Mouse (Mus musculus): ENCODE measurements around the gene Bloc1s6. TPM values are rescaled to one million over a fixed set of nuclear protein-coding genes. Genes with fewer than 3 reads are reported as not detected.

Gene Bloc1s6
- polyA plus RNA-seq, 1 experiment from 2014 or later = 42.8 TPM

DNA sequence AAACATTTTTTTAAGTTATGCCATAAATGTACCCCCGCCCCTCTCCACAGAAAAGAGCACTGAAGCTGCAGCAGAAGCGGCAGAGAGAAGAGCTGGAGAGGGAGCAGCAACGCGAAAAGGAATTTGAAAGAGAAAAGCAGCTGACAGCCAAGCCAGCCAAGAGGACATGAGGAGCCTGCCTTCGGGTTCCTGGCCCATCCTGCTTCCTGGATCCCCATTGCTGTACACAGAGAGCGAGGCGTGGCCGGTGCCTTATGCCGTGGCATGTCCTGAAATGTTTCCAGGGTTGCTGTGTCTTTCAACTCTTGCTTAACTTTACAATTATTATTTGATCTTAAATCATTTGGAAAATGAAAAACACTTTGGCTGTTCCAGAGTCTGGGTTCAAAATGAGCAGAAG, 8.2 kb downstream of the Bloc1s6 start:
- H3K9ac ChIP-seq (ENCODE audit: low read depth, low read length) = no peak overlapping the region
- H3K27me3 ChIP-seq (replicated peaks; ENCODE audit: control insufficient read depth, insufficient read depth, low read length) = no peaks in the 10 kb centered on the region
- ATAC-seq (replicated peaks; ENCODE audit: low FRiP score) (no peak), DNase-seq (ENCODE audit: low spot score) (no peak)
- H3K36me3 ChIP-seq (ENCODE audit: control insufficient read depth, insufficient read depth, low read length) = peaks cover 3% of the 10 kb centered on the region; the same call in 1 of the 2 replicates
- no peaks in the 10 kb centered on the region for H3K4me1 ChIP-seq (replicated peaks; ENCODE audit: control insufficient read depth, insufficient read depth, low read length)
- 85% methylated on average over 9 of the region's 9 CpGs for WGBS
- no peak overlapping the region for H3K4me2 ChIP-seq
- no peak overlapping the region for H3K27ac ChIP-seq (ENCODE audit: low read depth, low read length)
- no peak overlapping the region for H3K4me3 ChIP-seq (ENCODE audit: low read depth, low read length)
- H3K9me3 ChIP-seq (ENCODE audit: control insufficient read depth, low read length) = no peaks in the 10 kb centered on the region

DNA sequence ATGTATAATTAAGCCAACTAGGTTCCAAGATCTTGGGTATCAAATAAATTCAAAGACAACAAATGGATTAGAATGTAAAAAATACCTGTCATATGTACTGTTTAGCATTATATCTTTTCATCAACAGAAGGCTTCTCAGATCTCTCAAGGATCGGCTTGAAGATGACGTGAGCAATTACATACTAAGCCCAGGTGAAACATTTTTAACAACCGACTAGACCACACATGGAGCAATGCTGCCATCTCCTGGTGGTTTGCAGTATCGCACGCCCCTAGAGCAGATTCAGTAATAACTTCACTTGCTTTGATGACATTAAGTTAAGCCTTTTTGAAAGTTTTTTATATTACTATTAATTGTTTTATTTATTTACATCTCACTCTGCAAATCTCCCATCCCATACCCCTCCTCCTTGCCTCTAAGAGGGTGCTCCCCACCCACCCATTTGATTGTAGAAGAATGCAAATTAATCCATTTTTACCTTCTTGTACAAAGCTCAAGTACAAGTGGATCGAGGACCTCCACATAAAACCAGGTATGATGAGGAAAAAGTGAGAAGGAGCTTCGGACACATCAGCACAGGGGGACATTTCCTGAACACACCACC, 15.5 kb downstream of the Bloc1s6 start:
- H3K4me2 ChIP-seq = no peak overlapping the region
- no peaks in the 10 kb centered on the region for H3K9me3 ChIP-seq (ENCODE audit: control insufficient read depth, low read length)
- ATAC-seq (replicated peaks; ENCODE audit: low FRiP score) (no peak), DNase-seq (ENCODE audit: low spot score) (peak; percentile 43)
- no peaks in the 10 kb centered on the region for H3K36me3 ChIP-seq (ENCODE audit: control insufficient read depth, insufficient read depth, low read length)
- no peaks in the 10 kb centered on the region for H3K27me3 ChIP-seq (replicated peaks; ENCODE audit: control insufficient read depth, insufficient read depth, low read length)
- no peak overlapping the region for H3K4me3 ChIP-seq (ENCODE audit: low read depth, low read length)
- H3K9ac ChIP-seq (ENCODE audit: low read depth, low read length) = no peak overlapping the region
- no peak overlapping the region for H3K27ac ChIP-seq (ENCODE audit: low read depth, low read length)
- WGBS = 14% methylated on average over 7 of the region's 7 CpGs
- H3K4me1 ChIP-seq (replicated peaks; ENCODE audit: control insufficient read depth, insufficient read depth, low read length) = no peaks in the 10 kb centered on the region

DNA sequence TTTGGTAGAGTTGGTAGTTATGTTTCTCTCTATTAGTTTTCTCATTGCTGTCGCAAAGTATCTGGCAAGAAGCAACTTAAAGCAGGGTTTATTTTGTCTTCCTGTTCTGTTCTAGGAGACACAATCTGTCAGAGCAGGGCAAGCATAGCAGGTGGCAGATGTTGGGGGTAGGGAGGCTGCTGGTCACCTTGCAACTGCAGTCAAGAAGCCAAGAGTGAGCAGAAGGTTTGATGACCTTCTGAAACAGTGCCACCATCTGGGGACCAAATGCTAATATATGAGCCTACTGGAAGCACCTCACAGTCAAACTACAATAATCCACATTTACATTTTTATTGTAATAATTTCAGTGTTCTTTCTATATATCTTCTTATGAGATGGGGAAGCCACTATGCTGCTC, 21.5 kb downstream of the Bloc1s6 start:
- DNase-seq (ENCODE audit: low spot score) (no peak), ATAC-seq (replicated peaks; ENCODE audit: low FRiP score) (no peak)
- H3K27me3 ChIP-seq (replicated peaks; ENCODE audit: control insufficient read depth, insufficient read depth, low read length) = peaks cover 6% of the 10 kb centered on the region; the same call in 1 of the 2 replicates
- no peaks in the 10 kb centered on the region for H3K4me1 ChIP-seq (replicated peaks; ENCODE audit: control insufficient read depth, insufficient read depth, low read length)
- H3K4me3 ChIP-seq (ENCODE audit: low read depth, low read length) = no peak overlapping the region
- H3K27ac ChIP-seq (ENCODE audit: low read depth, low read length) = no peak overlapping the region
- no peak overlapping the region for H3K4me2 ChIP-seq
- H3K36me3 ChIP-seq (ENCODE audit: control insufficient read depth, insufficient read depth, low read length) = no peaks in the 10 kb centered on the region
- 82% methylated on average over 1 of the region's 1 CpGs for WGBS
- no peak overlapping the region for H3K9ac ChIP-seq (ENCODE audit: low read depth, low read length)
- no peaks in the 10 kb centered on the region for H3K9me3 ChIP-seq (ENCODE audit: control insufficient read depth, low read length)

DNA sequence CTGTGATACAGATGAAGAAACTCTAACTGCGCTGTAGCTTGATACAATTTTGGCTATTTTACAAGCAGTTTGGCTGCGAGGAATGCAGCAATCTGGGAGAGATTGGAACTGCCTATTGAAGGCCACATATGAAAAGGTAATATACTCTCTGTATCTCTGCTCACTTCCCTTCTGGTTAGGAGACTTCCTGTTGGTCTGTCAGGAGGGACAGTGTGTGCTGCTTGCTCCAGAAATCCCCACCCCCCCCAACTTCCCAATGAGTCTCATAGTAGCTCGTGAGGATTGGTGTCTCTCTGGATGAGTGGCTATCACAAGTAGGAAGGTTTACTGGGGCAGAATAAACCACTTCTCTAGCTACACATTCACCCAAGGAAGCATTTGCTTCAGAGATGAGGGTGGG, 24.7 kb downstream of the Bloc1s6 start:
- WGBS = 45% methylated on average over 3 of the region's 3 CpGs
- H3K4me2 ChIP-seq = no peak overlapping the region
- no peak for ATAC-seq (replicated peaks; ENCODE audit: low FRiP score)

DNA sequence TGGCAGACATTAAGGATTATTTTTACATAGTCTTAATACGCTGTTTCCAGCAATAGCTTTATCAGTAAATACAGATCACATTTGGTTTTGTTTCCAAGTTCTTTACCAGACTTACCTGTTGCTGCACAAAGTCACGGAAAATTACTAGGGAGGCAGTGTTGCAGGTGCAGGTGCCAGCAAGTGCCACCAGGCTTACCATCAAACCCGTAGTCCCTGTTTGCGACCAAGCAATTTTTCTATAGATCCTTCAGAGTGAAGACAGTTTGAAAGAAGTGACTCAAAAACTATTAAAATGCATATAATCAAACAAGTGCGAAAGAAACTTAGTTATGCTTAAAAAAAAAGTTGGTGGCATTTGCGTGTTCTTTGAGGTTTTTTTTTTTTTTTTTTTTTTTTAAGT, 26.2 kb downstream of the Bloc1s6 start:
- no peak overlapping the region for H3K4me3 ChIP-seq (ENCODE audit: low read depth, low read length)
- H3K9ac ChIP-seq (ENCODE audit: low read depth, low read length) = no peak overlapping the region
- H3K27me3 ChIP-seq (replicated peaks; ENCODE audit: control insufficient read depth, insufficient read depth, low read length) = peaks cover 17% of the 10 kb centered on the region
- peak overlapping the region; percentile 78 for H3K4me2 ChIP-seq
- no peaks in the 10 kb centered on the region for H3K9me3 ChIP-seq (ENCODE audit: control insufficient read depth, low read length)
- whole genome bisulfite sequencing = 49% methylated on average over 6 of the region's 6 CpGs
- ATAC-seq (replicated peaks; ENCODE audit: low FRiP score) (no peak), DNase-seq (ENCODE audit: low spot score) (no peak)
- H3K27ac ChIP-seq (ENCODE audit: low read depth, low read length) = no peak overlapping the region
- H3K36me3 ChIP-seq (ENCODE audit: control insufficient read depth, insufficient read depth, low read length) = no peaks in the 10 kb centered on the region
- H3K4me1 ChIP-seq (replicated peaks; ENCODE audit: control insufficient read depth, insufficient read depth, low read length) = peaks cover 2% of the 10 kb centered on the region; the same call in 1 of the 2 replicates

More for the DNA sequence above, 24.7 kb downstream of the Bloc1s6 start:
- Histone ChIP-seq H3K4me1 (replicated peaks; ENCODE audit: control insufficient read depth, insufficient read depth, low read length) (peaks cover 2% of the 10 kb centered on the region; the same call in 1 of the 2 replicates), H3K9ac (ENCODE audit: low read depth, low read length) (no peak overlapping the region), H3K36me3 (ENCODE audit: control insufficient read depth, insufficient read depth, low read length) (no peaks in the 10 kb centered on the region), H3K27me3 (replicated peaks; ENCODE audit: control insufficient read depth, insufficient read depth, low read length) (peaks cover 17% of the 10 kb centered on the region), H3K27ac (ENCODE audit: low read depth, low read length) (no peak overlapping the region), H3K4me3 (ENCODE audit: low read depth, low read length) (no peak overlapping the region), H3K9me3 (ENCODE audit: control insufficient read depth, low read length) (no peaks in the 10 kb centered on the region)
- DNase-seq (ENCODE audit: low spot score) = no peak

DNA sequence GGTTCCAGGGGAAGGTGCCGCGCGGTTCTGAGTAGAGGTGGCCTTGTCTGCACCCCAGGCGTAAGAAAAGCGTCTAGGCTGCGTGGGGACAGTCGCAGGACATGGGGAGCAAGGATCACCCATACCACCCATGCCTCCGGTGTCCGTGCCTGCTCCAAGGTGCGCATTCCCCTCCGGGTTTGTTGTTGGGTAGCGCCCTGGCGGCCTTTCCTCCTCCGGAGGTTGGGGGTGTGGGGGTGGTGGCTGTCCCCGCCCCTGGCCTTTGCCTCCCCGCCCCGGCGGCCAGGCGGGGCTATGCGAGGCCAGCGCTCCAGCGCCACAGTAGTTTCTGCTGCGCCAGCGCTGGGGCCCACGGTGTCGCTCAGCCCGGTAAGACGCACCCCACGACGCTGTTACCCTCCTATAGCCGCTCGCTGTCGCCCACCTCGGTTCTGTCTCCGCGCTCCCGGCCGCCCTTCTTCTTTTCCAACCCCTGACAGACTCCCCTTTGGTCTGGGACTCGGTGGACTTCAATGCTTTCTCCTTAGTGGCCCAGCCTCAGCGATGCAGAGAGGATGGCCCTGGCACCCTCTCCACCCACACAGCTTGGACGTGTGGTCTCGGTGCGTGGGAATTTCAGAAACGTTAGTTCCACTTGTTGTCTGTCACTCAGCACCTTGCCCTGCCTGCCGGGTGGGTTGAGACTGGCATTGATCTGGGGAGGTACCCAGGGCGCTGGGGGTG, 26.9 kb downstream of the Bloc1s6 start, which contains the start of gene Sqor:
Gene Sqor, plus strand, starts transcription at position 167 of the 723 bp plus-strand sequence.
- H3K9ac ChIP-seq (ENCODE audit: low read depth, low read length) = peak within 1 kb of the TSS; percentile 35
- peak within 1 kb of the TSS; percentile 47 for H3K4me3 ChIP-seq (ENCODE audit: low read depth, low read length)
- DNase-seq (ENCODE audit: low spot score) = peak; percentile 54
- peak; percentile 79 for ATAC-seq (replicated peaks; ENCODE audit: low FRiP score)
- H3K27ac ChIP-seq (ENCODE audit: low read depth, low read length) = no peak within 1 kb of the TSS
- peak within 1 kb of the TSS; percentile 78 for H3K4me2 ChIP-seq
- H3K9me3 ChIP-seq (ENCODE audit: control insufficient read depth, low read length) = no peaks in the 10 kb centered on the region
- peaks cover 17% of the 10 kb centered on the region for H3K27me3 ChIP-seq (replicated peaks; ENCODE audit: control insufficient read depth, insufficient read depth, low read length)
- 2% methylated on average over 45 of the region's 46 CpGs for WGBS
- H3K4me1 ChIP-seq (replicated peaks; ENCODE audit: control insufficient read depth, insufficient read depth, low read length) = peaks cover 2% of the 10 kb centered on the region; the same call in 1 of the 2 replicates
- H3K36me3 ChIP-seq (ENCODE audit: control insufficient read depth, insufficient read depth, low read length) = no peaks in the 10 kb centered on the region

DNA sequence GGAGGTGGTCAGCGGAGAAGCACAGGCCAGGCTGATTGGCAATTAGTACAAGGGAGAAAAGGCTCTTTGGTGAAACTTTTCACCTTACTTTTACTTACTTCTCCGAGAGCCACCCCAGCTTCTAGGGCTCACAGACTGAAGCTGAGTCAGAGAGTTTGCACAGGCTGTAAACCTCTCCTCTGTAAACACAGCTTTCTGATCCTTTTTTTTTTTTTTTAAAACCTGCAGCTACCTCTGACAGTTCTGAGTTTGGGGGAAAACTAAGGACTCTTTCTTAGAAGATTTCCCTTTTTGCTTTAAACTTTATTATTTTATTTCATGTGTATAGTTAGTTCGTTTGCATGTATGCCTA, 27.5 kb downstream of the Bloc1s6 start:
- DNase-seq (ENCODE audit: low spot score) (no peak), ATAC-seq (replicated peaks; ENCODE audit: low FRiP score) (no peak)
- Histone ChIP-seq H3K9me3 (ENCODE audit: control insufficient read depth, low read length) (no peaks in the 10 kb centered on the region), H3K9ac (ENCODE audit: low read depth, low read length) (0 out of 2 replicates have a peak overlapping the region, but pooled peaks have one; percentile 35), H3K36me3 (ENCODE audit: control insufficient read depth, insufficient read depth, low read length) (no peaks in the 10 kb centered on the region), H3K4me1 (replicated peaks; ENCODE audit: control insufficient read depth, insufficient read depth, low read length) (peaks cover 2% of the 10 kb centered on the region; the same call in 1 of the 2 replicates), H3K27me3 (replicated peaks; ENCODE audit: control insufficient read depth, insufficient read depth, low read length) (peaks cover 17% of the 10 kb centered on the region), H3K4me2 (peak overlapping the region; percentile 78), H3K4me3 (ENCODE audit: low read depth, low read length) (peak overlapping the region; percentile 47), H3K27ac (ENCODE audit: low read depth, low read length) (no peak overlapping the region)
- 31% methylated on average over 3 of the region's 3 CpGs for WGBS

DNA sequence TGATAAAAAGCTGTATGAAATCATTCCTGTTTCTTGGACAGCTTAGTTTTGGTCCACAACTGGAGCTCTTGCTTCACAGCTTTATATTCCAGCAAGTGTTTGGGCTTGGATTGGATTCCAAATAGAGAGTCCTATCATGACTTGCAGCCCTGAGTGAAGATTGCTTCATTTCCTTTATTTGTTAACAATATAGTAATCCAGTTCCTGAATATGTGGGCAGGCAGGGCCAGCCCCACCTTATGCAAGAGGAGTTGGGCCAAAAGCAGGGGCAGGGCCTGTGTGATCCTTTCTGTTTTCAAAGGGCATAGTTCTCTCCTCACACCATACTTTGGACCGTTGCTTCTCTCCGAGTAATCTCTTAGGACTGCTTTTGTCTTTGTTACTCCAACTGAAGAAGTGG, 32.7 kb downstream of the Bloc1s6 start:
- WGBS = 72% methylated on average over 2 of the region's 2 CpGs
- Histone ChIP-seq H3K4me3 (ENCODE audit: low read depth, low read length) (no peak overlapping the region), H3K4me1 (replicated peaks; ENCODE audit: control insufficient read depth, insufficient read depth, low read length) (no peaks in the 10 kb centered on the region), H3K4me2 (no peak overlapping the region), H3K36me3 (ENCODE audit: control insufficient read depth, insufficient read depth, low read length) (no peaks in the 10 kb centered on the region), H3K27ac (ENCODE audit: low read depth, low read length) (no peak overlapping the region), H3K9ac (ENCODE audit: low read depth, low read length) (no peak overlapping the region), H3K9me3 (ENCODE audit: control insufficient read depth, low read length) (no peaks in the 10 kb centered on the region), H3K27me3 (replicated peaks; ENCODE audit: control insufficient read depth, insufficient read depth, low read length) (peaks cover 8% of the 10 kb centered on the region)
- ATAC-seq (replicated peaks; ENCODE audit: low FRiP score) (no peak; the same call in 1 of the 2 replicates), DNase-seq (ENCODE audit: low spot score) (no peak)

DNA sequence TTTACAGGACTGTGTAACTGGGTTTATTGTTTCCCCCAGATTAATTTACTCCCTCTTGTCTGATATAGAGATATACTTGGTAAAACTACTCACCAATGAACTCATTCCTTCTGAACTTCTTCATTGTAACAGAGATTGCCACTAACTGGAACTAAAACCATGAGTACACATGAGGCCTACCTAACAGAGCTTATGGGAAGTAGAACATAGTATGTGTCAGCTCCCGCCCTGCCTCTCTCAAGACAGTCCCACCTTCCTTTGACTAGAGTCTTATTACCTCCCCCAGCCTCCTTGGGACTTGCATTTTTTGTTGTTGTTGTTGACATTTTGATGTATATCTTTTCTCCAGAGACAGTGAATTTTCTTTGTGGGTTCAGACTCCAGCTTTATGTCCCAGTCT, 34.6 kb downstream of the Bloc1s6 start:
- H3K9ac ChIP-seq (ENCODE audit: low read depth, low read length) = no peak overlapping the region
- no peaks in the 10 kb centered on the region for H3K9me3 ChIP-seq (ENCODE audit: control insufficient read depth, low read length)
- H3K27me3 ChIP-seq (replicated peaks; ENCODE audit: control insufficient read depth, insufficient read depth, low read length) = no peaks in the 10 kb centered on the region
- ATAC-seq (replicated peaks; ENCODE audit: low FRiP score) = no peak
- H3K4me2 ChIP-seq = no peak overlapping the region
- no peak overlapping the region for H3K27ac ChIP-seq (ENCODE audit: low read depth, low read length)
- no peak overlapping the region for H3K4me3 ChIP-seq (ENCODE audit: low read depth, low read length)
- H3K36me3 ChIP-seq (ENCODE audit: control insufficient read depth, insufficient read depth, low read length) = no peaks in the 10 kb centered on the region
- no peaks in the 10 kb centered on the region for H3K4me1 ChIP-seq (replicated peaks; ENCODE audit: control insufficient read depth, insufficient read depth, low read length)
- WGBS = 86% methylated on average over 1 of the region's 1 CpGs
- no peak for DNase-seq (ENCODE audit: low spot score)
